Mouse (Mus musculus) lung, postnatal 10 days (tissue): Measurements from ENCODE around the gene Gm29666.

ENCODE experiments used
- DNase-seq: peaks from one replicate; pipeline ENCODE4 v3.0.0; 2021

Gene Gm29666

DNA sequence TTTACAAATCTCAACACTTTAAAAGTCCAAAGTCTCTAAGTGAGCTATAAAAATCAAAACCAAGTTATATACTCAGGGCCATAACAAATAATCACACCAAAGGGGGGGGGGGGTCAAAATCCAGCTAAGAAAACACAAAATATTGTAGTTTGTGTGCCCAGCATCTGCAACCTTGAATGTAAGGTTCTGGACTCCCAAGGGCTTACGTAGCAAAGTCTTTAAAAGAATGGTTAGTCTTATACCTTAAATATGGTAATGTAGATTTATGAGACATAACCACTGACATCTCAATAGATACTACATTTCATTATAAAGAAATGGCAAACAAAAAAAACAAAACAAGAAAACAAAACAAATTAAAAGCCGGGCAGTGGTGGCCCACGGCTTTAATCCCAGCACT lies at the start of gene Gm29666:
TSS of gene Gm29666 (minus strand) at position 101 of the 400 bp plus-strand sequence.
- DNase-seq = no peak

DNA sequence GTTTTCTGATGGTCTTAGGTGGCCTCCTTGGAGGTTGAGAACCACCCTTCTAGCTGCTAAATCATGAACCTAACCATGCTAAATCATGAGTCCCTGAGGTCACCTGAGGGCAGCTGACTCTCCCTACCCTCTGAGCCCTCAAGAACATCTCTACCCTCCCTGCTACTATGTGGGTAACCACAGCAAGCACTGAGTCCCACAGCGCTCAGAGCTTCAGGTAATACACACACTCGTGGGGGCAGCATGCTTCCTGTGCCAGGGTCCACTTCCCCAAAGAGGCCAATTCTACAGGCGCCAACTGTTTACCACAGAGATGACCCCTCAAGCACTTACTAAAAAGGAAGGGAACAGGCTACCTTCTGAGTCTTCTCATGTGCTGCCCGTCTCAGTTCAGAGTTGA lies 48.7 kb upstream of the Gm29666 start:
- no peak for DNase-seq

DNA sequence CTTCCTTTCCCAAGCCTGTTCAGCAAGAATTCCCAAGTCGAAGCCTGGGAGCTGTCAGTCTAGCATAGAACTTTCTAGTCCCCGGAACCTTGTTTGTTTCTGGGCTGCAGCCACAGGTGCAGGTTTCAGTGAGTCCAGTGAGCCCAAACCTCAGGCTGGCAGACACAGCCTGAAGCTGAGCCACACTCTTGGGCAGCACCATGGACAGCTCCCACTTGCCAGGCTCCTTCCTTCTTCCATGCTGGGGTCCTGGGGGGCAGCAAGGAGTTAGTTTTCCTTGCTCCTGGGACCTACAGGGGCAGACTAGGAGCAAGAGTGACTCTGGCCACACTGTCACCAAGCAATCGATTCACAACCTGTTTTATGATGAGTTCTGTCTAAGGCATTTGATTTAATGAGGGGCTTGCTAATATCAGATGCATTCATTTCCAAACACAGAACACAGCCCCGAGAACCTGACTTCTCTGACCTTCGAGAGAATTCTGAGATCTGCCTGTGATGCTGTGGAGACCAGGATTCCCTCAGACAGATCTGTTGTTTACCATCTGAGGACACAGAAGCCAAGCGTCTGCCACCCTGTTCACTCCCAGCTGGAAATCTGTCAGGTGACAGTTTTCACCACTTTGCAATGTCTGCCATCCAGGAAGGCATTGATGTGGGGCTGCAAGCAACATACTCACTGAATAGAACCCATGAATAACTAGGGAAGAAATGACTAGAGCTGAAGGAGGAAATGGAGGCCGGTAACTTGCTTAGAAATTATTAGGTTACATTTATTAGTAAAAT lies 45.9 kb upstream of the Gm29666 start:
- peak; percentile 59 for DNase-seq

DNA sequence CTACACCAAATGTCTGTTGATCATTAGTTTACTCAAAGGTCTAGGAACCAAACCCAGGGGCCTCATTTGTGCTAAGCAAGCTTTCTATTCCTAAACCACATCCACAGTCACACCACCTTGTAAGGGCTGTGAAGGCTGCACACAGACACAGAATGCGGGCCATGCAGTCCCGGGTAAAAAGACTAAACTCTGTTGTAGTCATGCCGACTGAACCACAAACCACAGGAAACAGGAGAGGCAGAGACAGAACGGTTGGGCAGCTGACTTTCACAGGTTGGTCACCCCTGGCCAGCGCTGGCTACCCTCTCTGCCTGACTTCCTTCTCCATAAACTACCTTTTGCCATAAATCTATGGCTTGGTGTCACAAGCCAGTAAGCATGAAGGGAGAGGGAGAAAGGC lies 44.9 kb upstream of the Gm29666 start:
- DNase-seq = no peak

DNA sequence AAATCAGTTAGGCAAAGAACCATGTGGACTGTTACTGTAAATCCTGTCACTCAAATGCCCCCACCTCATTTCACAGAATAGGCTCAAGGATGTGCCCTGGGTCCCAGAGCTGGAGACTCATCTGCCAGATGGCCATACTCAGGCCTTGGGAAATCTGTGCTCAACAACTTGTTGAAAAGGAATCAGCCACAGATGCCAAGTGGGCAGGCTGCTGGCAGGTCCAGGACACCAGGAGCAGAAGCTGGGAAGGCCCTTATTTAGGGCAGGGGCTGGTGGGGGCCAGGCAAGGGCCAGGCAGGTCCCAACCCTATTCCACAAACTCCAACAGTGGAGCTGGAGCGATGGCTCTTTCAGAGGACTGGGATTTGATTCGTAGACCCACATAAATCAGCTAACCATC lies 42.7 kb upstream of the Gm29666 start:
- no peak for DNase-seq

DNA sequence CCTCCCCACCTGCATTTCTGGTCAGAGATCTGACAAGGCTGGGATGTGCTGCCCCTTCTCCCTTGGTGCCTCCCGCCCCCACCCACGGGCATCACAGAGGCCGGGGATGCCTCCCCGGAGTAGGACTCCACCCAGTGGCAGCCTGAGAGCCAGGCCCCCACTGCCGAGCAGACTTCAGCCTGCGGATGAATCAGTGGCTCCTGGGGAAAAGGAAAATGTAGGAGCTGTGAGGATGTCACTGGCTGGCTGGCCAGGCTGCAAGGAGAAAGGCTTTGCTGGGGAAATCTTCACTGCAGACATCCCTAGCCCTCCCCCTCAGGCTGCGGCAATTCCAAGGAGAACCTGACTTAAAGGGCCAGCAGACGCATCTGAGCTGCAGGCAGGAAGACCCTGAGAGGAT lies 40.9 kb upstream of the Gm29666 start:
- no peak for DNase-seq

DNA sequence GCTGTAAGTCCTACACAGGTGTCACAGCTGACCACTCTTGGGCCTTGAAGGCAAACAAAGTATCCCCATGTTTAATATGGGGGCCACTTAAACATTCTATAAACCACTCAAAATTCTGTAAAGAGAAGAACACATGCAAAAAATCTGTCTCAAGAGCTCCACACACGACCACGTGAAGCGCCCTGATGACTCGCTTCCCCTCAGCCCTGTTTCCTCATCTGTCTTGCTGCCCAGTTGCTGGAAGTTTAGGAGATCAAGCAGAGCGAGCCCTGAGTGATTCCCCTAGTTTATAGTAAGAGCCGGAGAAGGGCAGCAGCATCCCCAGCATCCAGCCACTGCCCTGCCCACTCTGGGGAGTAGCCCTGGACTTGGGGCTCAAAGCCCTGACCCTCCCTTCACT lies 40.1 kb upstream of the Gm29666 start:
- DNase-seq = no peak

DNA sequence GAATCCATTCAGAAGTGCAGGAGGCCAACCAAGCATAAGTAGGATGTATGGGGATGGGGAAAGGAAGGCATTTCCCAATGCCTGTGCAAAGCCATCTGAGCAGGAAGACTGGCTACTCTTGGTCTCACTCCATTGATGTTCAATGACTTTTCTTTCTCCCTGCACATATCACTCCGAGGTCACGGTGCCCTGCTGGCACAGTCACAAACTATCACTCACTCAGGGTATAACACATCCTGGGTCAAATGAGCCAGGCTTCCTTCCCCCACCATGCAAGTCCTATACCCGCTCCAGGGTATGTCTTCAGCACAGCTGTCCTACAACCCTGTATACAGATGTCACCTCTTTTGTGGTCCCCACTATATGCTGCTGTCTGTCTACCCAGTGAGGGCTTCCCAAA lies 38.5 kb upstream of the Gm29666 start:
- no peak for DNase-seq

DNA sequence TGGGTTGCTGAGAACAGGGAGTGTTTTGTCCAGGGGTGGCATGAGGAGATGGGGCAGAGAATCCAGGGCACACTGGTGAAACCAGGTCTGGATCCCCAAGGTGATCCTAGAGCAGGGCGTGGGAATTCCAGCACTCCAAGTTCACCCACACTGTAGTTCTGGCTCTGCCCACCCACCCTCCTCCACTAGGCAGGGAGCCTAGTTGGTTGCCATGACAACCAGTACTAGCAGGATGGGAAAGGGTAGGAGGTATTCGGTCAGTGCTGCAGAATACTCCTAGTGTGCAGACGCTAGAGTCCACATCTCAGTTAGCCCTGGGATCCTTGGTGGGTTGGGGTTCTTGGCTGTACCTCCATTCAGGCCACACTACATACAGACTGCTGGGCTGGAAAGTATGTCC lies 38.0 kb upstream of the Gm29666 start:
- DNase-seq = no peak

DNA sequence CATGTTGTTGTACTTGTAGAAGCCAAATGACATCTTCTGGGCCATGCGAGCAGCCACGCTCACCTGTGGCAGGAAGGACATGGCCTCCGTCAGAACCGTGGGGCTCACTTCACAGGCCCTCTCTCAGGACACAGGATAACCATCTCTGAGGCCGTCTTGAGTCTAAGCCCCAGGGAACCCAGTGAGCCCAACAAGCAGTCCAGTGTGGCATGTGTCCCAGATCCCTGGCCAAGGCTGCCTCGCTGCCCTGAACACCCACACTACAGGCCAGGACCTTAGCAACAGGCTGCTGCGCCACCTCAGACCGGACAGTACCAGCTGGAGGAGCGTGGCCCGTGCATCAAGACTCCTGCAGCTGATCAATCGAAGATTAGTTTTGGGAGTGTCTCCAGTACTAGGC lies 33.4 kb upstream of the Gm29666 start:
- no peak for DNase-seq

DNA sequence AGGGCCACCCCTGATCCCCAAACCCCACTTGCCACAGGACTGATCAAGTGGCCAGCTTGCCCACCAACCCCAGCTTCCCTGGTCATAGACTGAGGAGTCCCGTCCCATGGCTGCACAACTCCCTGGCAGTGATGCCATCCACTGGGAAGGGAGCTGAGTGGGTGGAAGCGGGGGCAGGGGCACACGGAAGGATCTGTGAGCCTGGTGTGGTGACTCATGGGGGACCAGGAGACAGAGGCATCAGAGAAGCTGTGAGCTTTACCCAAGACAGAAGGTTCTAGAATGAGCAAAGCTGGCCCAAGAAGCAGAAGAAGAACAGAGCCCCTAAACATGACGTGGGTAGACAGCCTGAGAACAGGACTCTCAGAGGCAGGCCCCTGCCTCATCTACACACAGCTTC lies 30.2 kb upstream of the Gm29666 start:
- DNase-seq = no peak

DNA sequence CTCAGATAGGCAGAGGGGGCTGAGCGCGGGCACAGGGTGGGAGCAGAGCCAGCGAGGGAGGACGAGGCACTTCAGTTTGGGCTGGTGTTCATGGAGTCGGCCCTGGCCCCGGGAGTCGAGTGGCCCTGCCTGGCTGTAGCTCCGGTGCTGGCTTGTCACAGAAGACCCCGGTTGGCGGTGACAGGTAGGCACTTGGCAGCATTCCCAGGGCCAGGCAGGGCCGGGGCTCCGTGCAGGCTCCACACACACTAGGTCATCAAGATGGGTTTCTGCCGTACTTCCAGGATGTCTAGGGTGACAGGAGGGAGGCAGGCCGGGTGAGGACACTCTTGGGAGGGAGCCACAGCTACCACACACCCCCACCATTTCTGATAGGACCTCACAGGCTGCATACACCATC lies 29.2 kb upstream of the Gm29666 start:
- no peak for DNase-seq

DNA sequence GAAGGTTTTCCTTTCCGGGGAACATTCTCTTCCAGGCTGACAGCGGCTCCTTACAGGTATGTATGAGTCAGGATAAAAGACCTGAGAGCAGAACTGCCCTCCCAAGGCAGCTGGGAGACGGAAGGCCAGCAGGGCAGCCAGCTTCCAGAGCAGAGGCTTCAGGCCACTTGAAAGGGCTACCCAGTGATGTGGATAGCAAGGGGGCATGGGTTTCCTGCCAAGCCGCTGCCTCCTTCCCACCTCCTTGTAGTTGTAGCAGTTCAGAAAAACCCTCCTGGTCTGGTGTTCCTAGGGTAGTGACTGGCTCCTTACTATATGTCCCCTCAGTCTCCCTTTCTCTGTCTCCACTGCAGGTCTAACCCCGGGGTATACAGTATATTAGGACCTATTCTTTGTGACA lies 24.5 kb upstream of the Gm29666 start:
- DNase-seq = no peak

DNA sequence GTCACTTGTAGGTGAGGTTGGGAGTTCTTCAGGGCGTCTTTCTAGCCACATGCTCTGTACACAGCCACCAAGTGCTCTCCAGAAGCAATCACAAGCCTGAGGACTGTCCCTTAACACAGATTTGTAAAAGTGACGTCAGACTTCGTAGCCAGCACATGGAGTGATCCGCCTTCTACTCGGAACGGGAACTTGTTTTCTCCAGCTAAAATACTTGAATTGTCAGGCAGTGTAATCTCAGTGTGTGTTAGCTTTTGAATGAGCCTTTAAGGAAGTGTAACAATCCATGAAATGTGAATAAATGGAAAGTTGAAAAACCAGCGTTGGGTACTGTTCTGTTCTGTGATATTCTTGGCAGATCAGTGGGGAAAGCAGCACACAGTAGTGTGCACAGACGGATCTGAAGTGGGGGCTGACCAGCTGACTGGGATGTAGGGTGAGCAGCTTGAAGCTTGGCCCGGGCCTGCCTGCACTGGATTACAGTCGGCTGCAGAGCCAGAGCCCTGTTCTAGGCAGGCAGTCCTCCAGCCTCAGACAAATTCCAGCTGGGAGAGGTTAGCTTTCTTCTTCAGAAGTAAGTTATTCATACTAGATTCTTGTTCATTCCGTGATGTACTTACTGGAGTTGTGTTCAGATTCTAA lies 22.9 kb upstream of the Gm29666 start:
- peak; percentile 50 for DNase-seq

DNA sequence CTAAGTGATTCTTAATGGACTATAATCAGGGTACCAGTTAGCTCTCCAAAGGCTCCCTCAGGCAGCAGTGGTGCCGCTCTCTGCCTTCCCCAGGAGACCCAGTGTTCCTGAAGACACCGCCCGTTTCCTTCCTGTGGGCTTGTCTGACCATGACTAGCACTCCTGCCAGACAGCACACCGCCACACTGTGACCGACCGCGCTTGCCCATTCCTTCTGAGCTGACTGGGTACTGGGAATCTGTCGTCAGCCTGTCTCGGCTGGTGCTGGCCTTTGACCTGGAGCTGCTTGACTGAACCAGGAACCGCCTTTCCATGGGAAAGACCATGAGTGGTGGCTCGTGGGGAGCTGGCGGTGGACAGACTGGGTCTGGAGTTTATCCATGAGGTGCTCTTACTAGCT lies 20.3 kb upstream of the Gm29666 start:
- DNase-seq = peak; percentile 55

DNA sequence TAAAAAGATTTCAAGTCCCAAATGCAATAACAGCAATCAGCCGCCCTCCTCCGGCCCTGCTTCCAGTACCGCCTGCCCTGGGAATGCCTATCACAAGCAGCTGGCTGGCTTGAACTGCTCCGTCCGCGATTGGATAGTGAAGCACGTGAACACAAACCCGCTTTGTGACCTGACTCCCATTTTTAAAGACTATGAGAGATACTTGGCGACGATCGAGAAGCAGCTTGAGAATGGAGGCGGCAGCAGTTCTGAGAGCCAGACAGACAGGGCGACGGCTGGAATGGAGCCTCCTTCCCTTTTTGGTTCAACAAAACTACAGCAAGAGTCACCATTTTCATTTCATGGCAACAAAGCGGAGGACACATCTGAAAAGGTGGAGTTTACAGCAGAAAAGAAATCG lies 15.1 kb upstream of the Gm29666 start:
- DNase-seq = no peak

DNA sequence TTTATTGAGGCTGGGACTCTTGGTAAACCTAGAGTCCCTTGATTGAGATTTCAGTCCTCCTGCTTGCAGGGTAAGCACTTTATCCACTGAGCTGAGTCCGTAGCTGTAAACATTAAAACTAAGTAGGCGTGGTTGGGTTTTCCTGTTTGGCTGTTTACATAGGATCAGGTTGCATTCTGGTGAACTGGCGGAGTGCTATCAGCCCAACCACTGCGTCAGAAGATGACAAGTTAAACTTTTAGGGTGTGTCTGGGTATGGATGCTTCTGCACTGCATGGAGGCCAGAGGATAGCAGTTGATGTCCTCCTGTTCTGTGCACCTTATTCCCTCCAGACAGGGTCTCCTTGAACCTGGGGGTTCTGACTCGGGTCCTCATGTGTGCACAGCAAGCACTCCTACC lies 12.5 kb upstream of the Gm29666 start:
- no peak for DNase-seq

DNA sequence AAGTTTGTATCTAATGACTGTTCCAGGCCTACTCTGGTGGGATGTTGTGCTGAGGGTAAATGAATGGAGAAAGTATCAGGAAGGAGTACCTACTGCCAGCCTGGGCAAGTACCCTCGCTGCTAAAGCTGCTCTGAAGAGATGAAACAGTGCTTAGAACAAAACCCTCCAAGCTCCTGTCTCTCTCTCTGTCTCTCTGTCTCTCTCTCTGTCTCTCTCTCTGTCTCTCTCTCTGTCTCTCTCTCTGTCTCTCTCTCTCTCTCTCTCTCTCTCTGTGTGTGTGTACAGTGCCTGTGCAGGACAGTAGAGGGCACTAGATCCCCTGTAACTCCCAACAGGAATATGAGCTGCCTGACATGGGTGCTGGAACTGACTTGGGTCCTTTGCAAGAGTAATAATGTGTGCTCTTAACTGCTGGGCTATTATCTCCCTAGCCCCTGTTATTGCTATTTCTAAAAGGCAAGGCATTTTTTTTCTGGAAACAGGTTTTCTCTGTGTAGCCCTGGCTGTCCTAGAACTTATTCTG lies 5.7 kb upstream of the Gm29666 start:
- DNase-seq = peak; percentile 28

DNA sequence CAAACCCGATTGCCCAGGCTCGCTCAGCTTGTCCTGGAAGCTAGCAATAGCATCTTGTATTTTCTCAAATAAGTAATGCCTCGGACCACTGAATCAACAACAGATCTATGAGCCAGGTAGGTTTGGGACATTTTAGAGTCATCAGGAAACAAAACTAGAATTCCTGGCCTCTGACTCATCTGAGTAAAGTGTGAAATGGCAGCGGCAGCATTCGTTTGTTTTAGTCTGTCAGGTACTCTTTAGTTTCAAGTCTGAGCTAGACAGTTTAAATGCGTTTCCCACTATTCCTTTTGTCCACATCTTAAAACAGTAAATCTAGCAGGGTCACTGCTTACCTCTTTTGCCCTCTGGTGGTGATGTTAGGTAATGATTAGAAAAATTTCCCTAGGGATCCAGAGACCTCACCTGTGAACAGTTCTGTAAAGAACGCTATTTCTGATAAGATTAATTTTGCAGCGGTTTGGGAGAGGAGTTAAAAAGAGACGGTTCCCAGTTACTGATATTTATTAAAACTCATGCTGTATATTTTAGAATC lies 5.0 kb upstream of the Gm29666 start:
- DNase-seq = peak; percentile 56

DNA sequence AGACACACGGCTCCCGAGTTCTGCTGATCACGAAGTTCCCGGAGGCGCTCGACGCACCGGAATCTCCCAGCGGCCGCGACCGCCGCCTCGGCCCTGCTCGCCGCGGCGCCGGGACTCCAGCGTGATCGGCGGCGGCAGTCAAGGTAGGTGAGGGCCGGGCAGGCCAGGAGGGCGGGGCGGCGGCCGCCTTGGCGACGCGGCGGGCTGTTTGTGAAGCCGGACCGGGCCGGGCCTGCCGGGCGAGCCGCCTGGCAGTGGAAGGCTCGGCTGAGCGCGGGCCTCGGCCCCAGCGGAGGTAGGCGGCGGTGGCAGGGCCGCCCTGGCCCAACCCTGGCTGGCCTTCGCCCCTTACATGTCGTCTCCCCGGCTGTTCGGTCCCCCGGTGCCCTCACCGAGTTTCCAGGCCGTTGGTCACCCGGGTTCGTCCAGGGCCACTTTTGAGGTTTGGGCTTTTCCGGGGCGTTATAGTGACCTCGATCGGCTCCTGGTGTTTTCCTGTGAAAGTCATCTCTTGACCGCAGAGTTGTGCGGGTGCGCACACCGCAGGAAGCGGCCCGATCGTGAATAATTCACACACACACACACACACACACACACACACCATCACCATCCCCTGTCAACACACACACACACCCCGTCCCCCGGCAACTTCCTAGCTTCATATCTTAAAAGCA lies 3.8 kb upstream of the Gm29666 start:
- DNase-seq = no peak

DNA sequence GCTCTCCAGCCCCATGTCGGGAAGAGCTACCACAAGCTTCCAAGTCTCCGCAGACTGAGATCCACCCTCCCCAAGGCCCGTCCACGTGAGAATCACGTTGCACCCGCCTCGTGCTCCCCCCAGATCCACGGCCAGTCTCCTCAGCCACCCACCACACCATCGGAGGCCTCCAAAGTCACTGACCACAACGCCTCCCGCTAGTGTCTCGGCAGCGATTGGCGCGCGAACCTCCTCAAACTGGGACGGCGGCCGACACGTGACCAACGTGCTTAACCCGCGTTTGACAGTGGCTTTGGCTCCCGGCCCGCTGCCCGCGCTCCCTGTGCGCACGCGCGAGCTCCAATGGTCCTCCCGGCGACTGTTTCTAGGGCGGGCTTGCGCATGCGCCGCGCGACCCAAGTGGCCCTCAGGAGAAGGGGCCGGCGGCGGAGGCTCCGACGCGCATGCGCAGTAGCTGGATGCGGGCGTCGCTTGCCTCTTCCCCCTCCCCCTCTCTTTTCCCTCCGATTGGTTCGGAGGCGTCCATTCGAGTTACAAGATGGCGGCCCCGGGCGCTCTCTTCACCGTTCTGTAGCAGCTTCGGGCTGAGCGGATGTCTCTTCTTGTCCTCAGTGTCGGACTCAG lies 3.2 kb upstream of the Gm29666 start, which contains the start of gene Nup50:
TSS of gene Nup50 (plus strand) at position 528 of the 624 bp plus-strand sequence.
- DNase-seq = peak; percentile 100

DNA sequence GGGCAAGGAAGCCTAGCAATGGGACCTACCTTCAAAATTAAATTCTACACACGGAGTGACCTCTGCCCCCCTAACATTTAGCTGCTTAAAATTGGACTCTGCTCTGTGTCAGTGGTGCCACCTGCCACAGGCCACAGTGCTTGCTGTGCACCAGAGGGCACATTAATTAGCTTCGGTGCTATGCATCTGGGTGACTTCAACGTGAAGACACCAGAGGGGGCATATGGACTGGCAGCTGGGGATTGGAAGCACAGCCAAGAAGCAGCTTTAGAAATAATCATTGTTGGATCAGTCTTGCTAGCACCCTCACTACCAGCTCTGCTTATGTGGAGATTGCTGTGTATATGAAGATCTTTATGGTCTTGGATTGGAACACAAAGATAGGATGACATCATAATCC lies 6.6 kb downstream of the Gm29666 start:
- no peak for DNase-seq

DNA sequence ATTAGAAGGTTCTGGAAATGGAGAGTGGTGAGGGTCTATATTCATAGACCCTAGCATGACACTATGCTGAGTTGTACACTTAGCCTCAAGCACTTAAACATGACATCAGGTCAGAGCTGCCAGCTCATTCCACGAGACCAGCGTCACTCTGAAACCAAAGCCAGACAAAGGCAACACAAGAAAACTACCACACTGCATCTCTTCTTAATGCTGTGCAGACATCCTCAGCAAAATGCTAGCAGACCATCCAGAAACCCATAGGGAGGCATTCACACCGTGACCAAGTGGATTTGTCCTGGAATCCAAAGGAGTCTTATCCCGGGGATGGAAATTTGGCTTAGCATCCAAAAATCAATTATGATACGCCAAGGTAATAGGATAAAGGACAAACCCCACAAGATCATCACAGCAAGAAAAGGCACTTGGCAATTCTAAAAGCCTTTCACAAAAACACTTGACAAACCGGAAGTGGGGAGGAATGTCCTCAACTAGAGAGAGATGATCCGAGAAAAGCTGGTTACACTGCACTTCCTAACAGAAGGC lies 15.9 kb downstream of the Gm29666 start:
- no peak for DNase-seq
